In genomic region chr4:115038242-115038641, GRCm38 (mm10) we compare ENCODE assay signal across 8 mouse cellular contexts. TPM values are rescaled to one million over a fixed set of nuclear protein-coding genes. Genes with fewer than 3 reads are reported as not detected.
DNase-seq lines count a peak whose midpoint lies in the region; ATAC-seq and TF ChIP-seq lines count a peak whose summit lies in the region.

No protein-coding gene starts in this region.

- no peak overlapping the region for H3K9ac ChIP-seq in embryonic facial prominence, embryonic 14.5 days (ENCODE audit: low read depth, low read length)
- H3K9ac ChIP-seq in midbrain, postnatal 0 days (replicated peaks; ENCODE audit: low read length, poor library complexity, severe bottlenecking), result no peak overlapping the region

- H3K4me3 ChIP-seq in cerebellum, adult 2 months (replicated peaks; ENCODE audit: insufficient read depth, low read depth, low read length), result no peak overlapping the region
- H3K4me3 ChIP-seq in layer of hippocampus, adult 2 months, result no peak overlapping the region
- H3K4me3 ChIP-seq in embryonic facial prominence, embryonic 14.5 days (ENCODE audit: low read depth, low read length), result no peak overlapping the region
- H3K4me3 ChIP-seq in midbrain, postnatal 0 days (ENCODE audit: low read depth, low read length), result no peak overlapping the region

- no peak overlapping the region for H3K4me2 ChIP-seq in embryonic facial prominence, embryonic 14.5 days (ENCODE audit: low read depth, low read length)
- H3K4me2 ChIP-seq in midbrain, postnatal 0 days (ENCODE audit: low read depth, low read length, poor library complexity, severe bottlenecking), result no peak overlapping the region

- peaks cover 55% of the 10 kb centered on the region for H3K36me3 ChIP-seq in embryonic facial prominence, embryonic 14.5 days (ENCODE audit: control insufficient read depth, insufficient read depth, low read length)
- H3K36me3 ChIP-seq in midbrain, postnatal 0 days (ENCODE audit: insufficient read depth, low read length), result no peaks in the 10 kb centered on the region

- DNase-seq in cerebellum, adult 2 months, result peak; percentile 9 to 12
- no peak for DNase-seq in cerebellum, adult 9-11 months
- peak in 1 of 2 experiments; percentile 49 for DNase-seq in layer of hippocampus, adult 2 months (ENCODE audit: low spot score in 2 of 2)
- DNase-seq in layer of hippocampus, adult 9-10 months (ENCODE audit: low spot score), result no peak
- DNase-seq in MN1 (ENCODE audit: low spot score), result peak; percentile 50
- peak; percentile 35 for DNase-seq in embryonic facial prominence, embryonic 14.5 days (ENCODE audit: low spot score)
- peak; percentile 28 to 49 for DNase-seq in layer of hippocampus, postnatal 14 days (ENCODE audit: low spot score in 2 of 2)
- peak; percentile 56 for DNase-seq in midbrain, postnatal 0 days (ENCODE audit: low spot score)

- H3K9me3 ChIP-seq in embryonic facial prominence, embryonic 14.5 days (ENCODE audit: control insufficient read depth, low read length), result no peaks in the 10 kb centered on the region
- no peaks in the 10 kb centered on the region for H3K9me3 ChIP-seq in midbrain, postnatal 0 days (ENCODE audit: low read length)

- TF ChIP-seq CTCF in cerebellum, adult 2 months (IDR thresholded peaks at IDR 0.05; ENCODE audit: borderline replicate concordance, insufficient read depth, low read depth, low read length), result peak; percentile 45; the same call in 1 of the 2 replicates
- TF ChIP-seq CTCF in layer of hippocampus, adult 2 months (conservative IDR thresholded peaks at IDR 0.05), result peak; percentile 90
- peak; percentile 87 for TF ChIP-seq CTCF in midbrain, postnatal 0 days (IDR thresholded peaks at IDR 0.05)

- H3K27me3 ChIP-seq in cerebellum, adult 2 months (ENCODE audit: control insufficient read depth, insufficient read depth, low read length), result no peaks in the 10 kb centered on the region
- no peaks in the 10 kb centered on the region for H3K27me3 ChIP-seq in embryonic facial prominence, embryonic 14.5 days (replicated peaks; ENCODE audit: control insufficient read depth, insufficient read depth, low read length)
- no peaks in the 10 kb centered on the region for H3K27me3 ChIP-seq in midbrain, postnatal 0 days (ENCODE audit: insufficient read depth, low read length)

- no peak overlapping the region for H3K27ac ChIP-seq in cerebellum, adult 2 months (ENCODE audit: insufficient read depth, low read length)
- H3K27ac ChIP-seq in layer of hippocampus, adult 2 months, result no peak overlapping the region
- no peak overlapping the region for H3K27ac ChIP-seq in embryonic facial prominence, embryonic 14.5 days (replicated peaks; ENCODE audit: low read depth, low read length)
- no peak overlapping the region for H3K27ac ChIP-seq in midbrain, postnatal 0 days (ENCODE audit: low read depth, low read length)

- H3K4me1 ChIP-seq in cerebellum, adult 2 months (ENCODE audit: control insufficient read depth, insufficient read depth, low read length), result no peaks in the 10 kb centered on the region
- no peaks in the 10 kb centered on the region for H3K4me1 ChIP-seq in embryonic facial prominence, embryonic 14.5 days (ENCODE audit: control insufficient read depth, insufficient read depth, low read length)
- no peaks in the 10 kb centered on the region for H3K4me1 ChIP-seq in midbrain, postnatal 0 days (ENCODE audit: insufficient read depth, low read length)

- ATAC-seq in embryonic facial prominence, embryonic 14.5 days (ENCODE audit: low read depth), result no peak
- ATAC-seq in midbrain, postnatal 0 days (ENCODE audit: low FRiP score), result no peak

- TF ChIP-seq POLR2A in cerebellum, adult 2 months (IDR thresholded peaks at IDR 0.05; ENCODE audit: borderline replicate concordance, insufficient read depth, low read length), result no peak

- WGBS in cerebellum, adult 2 months, result 38% methylated on average over 4 of the region's 4 CpGs
- WGBS in embryonic facial prominence, embryonic 14.5 days, result 44% methylated on average over 4 of the region's 4 CpGs
- WGBS in midbrain, postnatal 0 days, result 30% methylated on average over 4 of the region's 4 CpGs

RNA-seq across cellular contexts. Expression of gene Tal1, which starts 18.0 kb away (rescaled TPM):
- polyA plus RNA-seq in cerebellum, adult 2 months (2012; rRNA removed), result 2.1 and 2.7 TPM in 2 replicates
- 1 to 10 TPM in 1 of 2 experiments, under 1 TPM in 1; 0.86 to 1.0 TPM for total RNA-seq in layer of hippocampus, adult 2 months (2021)
- 1.3 and 1.6 TPM in 2 replicates for polyA plus RNA-seq in embryonic facial prominence, embryonic 14.5 days (2014; fragmentation: Nextera tagmentation; extraction: Ambion mirVana)
- 1 to 10 TPM; 2.3 to 2.4 TPM for total RNA-seq in layer of hippocampus, postnatal 14 days (2021)
- 64.8 and 73.5 TPM in 2 replicates for total RNA-seq in midbrain, postnatal 0 days (2014; rRNA removed)
- polyA plus RNA-seq in midbrain, postnatal 0 days (2015; fragmentation: Nextera tagmentation; extraction: Ambion mirVana), result 6.6 and 6.8 TPM in 2 replicates

RNA-seq across cellular contexts. Expression of gene Stil, which starts 38.3 kb away (rescaled TPM):
- polyA plus RNA-seq in cerebellum, adult 2 months (2012; rRNA removed), result 1.3 and 1.5 TPM in 2 replicates
- under 1 TPM; 0.27 to 0.69 TPM for total RNA-seq in layer of hippocampus, adult 2 months (2021)
- 11.8 and 14.1 TPM in 2 replicates for polyA plus RNA-seq in embryonic facial prominence, embryonic 14.5 days (2014; fragmentation: Nextera tagmentation; extraction: Ambion mirVana)
- total RNA-seq in layer of hippocampus, postnatal 14 days (2021), result under 1 TPM; 0.78 to 0.98 TPM
- total RNA-seq in midbrain, postnatal 0 days (2014; rRNA removed), result 1.9 and 2.6 TPM in 2 replicates
- 1.4 and 1.8 TPM in 2 replicates for polyA plus RNA-seq in midbrain, postnatal 0 days (2015; fragmentation: Nextera tagmentation; extraction: Ambion mirVana)

RNA-seq across cellular contexts. Expression of gene Pdzk1ip1, which starts 50.3 kb away (rescaled TPM):
- polyA plus RNA-seq in cerebellum, adult 2 months (2012; rRNA removed), result 0.74 and 1.0 TPM in 2 replicates
- total RNA-seq in layer of hippocampus, adult 2 months (2021), result under 1 TPM in 1 of 2 experiments, not detected in 1; 0.96 TPM
- 7.7 and 18.5 TPM in 2 replicates for polyA plus RNA-seq in embryonic facial prominence, embryonic 14.5 days (2014; fragmentation: Nextera tagmentation; extraction: Ambion mirVana)
- under 1 TPM in 1 of 2 experiments, not detected in 1; 0.78 TPM for total RNA-seq in layer of hippocampus, postnatal 14 days (2021)
- 1.3 and 1.9 TPM in 2 replicates for total RNA-seq in midbrain, postnatal 0 days (2014; rRNA removed)
- 3.0 and 3.7 TPM in 2 replicates for polyA plus RNA-seq in midbrain, postnatal 0 days (2015; fragmentation: Nextera tagmentation; extraction: Ambion mirVana)

RNA-seq across cellular contexts. Expression of gene Cmpk1, which starts 51.2 kb away (rescaled TPM):
- polyA plus RNA-seq in cerebellum, adult 2 months (2012; rRNA removed), result 42.8 and 48.7 TPM in 2 replicates
- 10 to 100 TPM; 64.7 to 67.1 TPM for total RNA-seq in layer of hippocampus, adult 2 months (2021)
- polyA plus RNA-seq in embryonic facial prominence, embryonic 14.5 days (2014; fragmentation: Nextera tagmentation; extraction: Ambion mirVana), result 110 and 112 TPM in 2 replicates
- 100 to 1,000 TPM; 101 to 104 TPM for total RNA-seq in layer of hippocampus, postnatal 14 days (2021)
- total RNA-seq in midbrain, postnatal 0 days (2014; rRNA removed), result 83.6 and 116 TPM in 2 replicates
- polyA plus RNA-seq in midbrain, postnatal 0 days (2015; fragmentation: Nextera tagmentation; extraction: Ambion mirVana), result 231 and 234 TPM in 2 replicates

Comparison
In these comparisons a context has a peak if more than half of its experiments do, and no peak if none do; other contexts are left out.
1. DNase-seq: peak in cerebellum, adult 2 months (2 of 2), MN1 (single experiment), embryonic facial prominence, embryonic 14.5 days (single experiment), layer of hippocampus, postnatal 14 days (2 of 2) and midbrain, postnatal 0 days (single experiment); none in cerebellum, adult 9-11 months (single experiment) and layer of hippocampus, adult 9-10 months (single experiment).
2. RNA of gene Tal1, which starts 18.0 kb away (total RNA-seq): 64.8 to 73.5 TPM in midbrain, postnatal 0 days; 2.3 to 2.4 TPM in layer of hippocampus, postnatal 14 days and 0.86 to 1.0 TPM in layer of hippocampus, adult 2 months; every median in the first group is over 10 times any median in the second.
3. Peak in every context shown above with its lines, with median percentiles within 50 percentile points of each other: CTCF ChIP-seq.